Mouse (Mus musculus): ENCODE measurements around the gene Ddx28. TPM values are rescaled to one million over a fixed set of nuclear protein-coding genes. Genes with fewer than 3 reads are reported as not detected.

The Ddx28 gene
- 19.7 and 19.8 TPM in 2 replicates for polyA plus RNA-seq (2016; fragmentation: Nextera tagmentation; extraction: Ambion mirVana)

DNA sequence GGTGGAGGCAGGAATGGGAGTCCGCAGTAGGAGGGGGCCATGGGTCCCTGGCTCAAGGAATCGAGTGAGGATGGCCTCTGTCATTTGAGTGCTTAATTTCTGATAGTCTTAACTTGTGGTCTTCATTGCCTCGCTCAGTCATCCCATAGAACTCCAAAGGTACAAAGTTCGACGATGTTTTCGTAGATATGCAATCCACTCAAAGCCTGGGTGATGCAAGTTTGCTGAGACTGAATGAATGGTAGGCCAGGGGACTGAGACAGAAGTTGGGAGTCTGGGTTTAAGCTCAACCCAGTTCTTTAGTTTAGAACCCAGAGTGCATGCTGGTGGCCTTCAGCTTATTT is at the start of gene Ddx28:
TSS of gene Ddx28 (minus strand) at position 240 of the 344 bp plus-strand sequence.
- peaks cover 14% of the 10 kb centered on the region; the same call in 1 of the 2 replicates for H3K36me3 ChIP-seq
- 3% methylated on average over 6 of the region's 6 CpGs for WGBS
- H3K4me3 ChIP-seq, result peak within 1 kb of the TSS; percentile 98
- no peaks in the 10 kb centered on the region for H3K9me3 ChIP-seq
- H3K4me1 ChIP-seq, result peaks cover 19% of the 10 kb centered on the region
- peak within 1 kb of the TSS; percentile 65 for H3K27ac ChIP-seq (replicated peaks)
- no peaks in the 10 kb centered on the region for H3K27me3 ChIP-seq
- peak; percentile 41; the same call in 1 of the 2 replicates for ATAC-seq (ENCODE audit: low FRiP score, low read depth)
- peak within 1 kb of the TSS; percentile 92 for H3K9ac ChIP-seq (replicated peaks)
- H3K4me2 ChIP-seq (replicated peaks), result peak within 1 kb of the TSS; percentile 99

DNA sequence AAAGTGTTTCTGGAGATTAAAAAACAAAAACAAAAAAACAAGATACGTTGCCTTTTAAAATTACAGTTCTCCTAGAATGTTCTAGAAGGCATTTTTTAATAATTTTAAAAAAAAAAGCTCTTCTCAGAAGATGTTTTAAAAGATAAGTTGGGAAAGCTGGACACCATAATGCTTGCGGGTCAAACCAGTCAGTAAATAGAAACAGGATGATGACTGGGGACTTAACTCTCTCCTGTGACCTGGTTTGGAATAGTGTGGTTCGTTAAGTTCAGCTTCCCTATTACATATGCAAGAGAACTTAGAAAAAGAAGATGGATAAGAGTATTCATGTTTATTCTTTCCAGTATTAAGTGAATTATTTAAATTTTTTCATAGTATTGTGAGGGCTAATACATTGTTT is 48.8 kb upstream of the Ddx28 start:
- H3K9me3 ChIP-seq, result no peaks in the 10 kb centered on the region
- H3K4me3 ChIP-seq, result peak overlapping the region; percentile 86
- peak overlapping the region; percentile 83; the same call in 1 of the 2 replicates for H3K9ac ChIP-seq (replicated peaks)
- peak overlapping the region; percentile 58 for H3K4me2 ChIP-seq (replicated peaks)
- no peaks in the 10 kb centered on the region for H3K27me3 ChIP-seq
- no peaks in the 10 kb centered on the region for H3K36me3 ChIP-seq
- no peak for ATAC-seq (ENCODE audit: low FRiP score, low read depth)
- H3K27ac ChIP-seq (replicated peaks), result no peak overlapping the region
- peaks cover 28% of the 10 kb centered on the region for H3K4me1 ChIP-seq
- WGBS, result 11% methylated on average over 3 of the region's 3 CpGs

DNA sequence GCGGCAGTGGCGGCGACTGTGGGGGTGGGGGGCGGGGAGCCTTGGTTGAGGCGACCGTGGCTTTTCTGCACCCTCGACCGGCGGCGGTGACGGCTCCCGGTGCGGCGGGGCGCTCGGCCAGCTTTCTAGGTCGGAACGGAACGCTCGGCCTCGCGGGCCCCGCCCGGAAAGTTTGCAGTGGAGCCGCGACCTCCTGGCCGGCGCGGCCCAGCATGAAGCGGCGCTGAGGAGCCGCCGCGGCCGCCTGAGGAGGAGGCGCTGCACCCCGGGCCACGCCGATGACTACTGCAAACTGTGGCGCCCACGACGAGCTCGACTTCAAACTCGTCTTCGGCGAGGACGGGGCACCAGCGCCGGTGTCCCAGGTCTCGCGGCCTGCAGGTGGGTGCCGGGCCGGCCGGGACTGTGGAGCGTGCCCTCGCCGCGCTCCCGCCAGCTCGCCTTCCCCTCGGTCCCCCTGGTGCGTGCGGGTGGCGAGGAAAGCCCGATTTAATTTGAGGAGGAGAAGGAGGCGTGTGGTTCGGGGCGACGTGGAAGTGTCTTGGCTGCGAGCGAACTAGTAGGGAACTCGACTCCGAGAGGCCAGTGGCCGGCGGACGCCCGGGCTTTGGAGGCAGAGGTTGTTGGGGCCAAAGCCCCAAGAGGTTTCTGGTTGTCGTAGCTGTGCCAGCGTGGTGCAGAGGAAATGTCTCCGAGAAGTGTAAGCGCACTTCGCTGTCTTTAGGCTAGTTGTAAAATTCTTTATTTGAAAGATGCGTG is 48.1 kb upstream of the Ddx28 start:
- no peaks in the 10 kb centered on the region for H3K9me3 ChIP-seq
- under 1% methylated on average over 82 of the region's 83 CpGs for WGBS
- no peaks in the 10 kb centered on the region for H3K36me3 ChIP-seq
- peak overlapping the region; percentile 58 for H3K4me2 ChIP-seq (replicated peaks)
- H3K4me3 ChIP-seq, result peak overlapping the region; percentile 86
- peak overlapping the region; percentile 83 for H3K9ac ChIP-seq (replicated peaks)
- H3K27ac ChIP-seq (replicated peaks), result peak overlapping the region; percentile 92
- peaks cover 28% of the 10 kb centered on the region for H3K4me1 ChIP-seq
- peak; percentile 84 for ATAC-seq (ENCODE audit: low FRiP score, low read depth)
- no peaks in the 10 kb centered on the region for H3K27me3 ChIP-seq

DNA sequence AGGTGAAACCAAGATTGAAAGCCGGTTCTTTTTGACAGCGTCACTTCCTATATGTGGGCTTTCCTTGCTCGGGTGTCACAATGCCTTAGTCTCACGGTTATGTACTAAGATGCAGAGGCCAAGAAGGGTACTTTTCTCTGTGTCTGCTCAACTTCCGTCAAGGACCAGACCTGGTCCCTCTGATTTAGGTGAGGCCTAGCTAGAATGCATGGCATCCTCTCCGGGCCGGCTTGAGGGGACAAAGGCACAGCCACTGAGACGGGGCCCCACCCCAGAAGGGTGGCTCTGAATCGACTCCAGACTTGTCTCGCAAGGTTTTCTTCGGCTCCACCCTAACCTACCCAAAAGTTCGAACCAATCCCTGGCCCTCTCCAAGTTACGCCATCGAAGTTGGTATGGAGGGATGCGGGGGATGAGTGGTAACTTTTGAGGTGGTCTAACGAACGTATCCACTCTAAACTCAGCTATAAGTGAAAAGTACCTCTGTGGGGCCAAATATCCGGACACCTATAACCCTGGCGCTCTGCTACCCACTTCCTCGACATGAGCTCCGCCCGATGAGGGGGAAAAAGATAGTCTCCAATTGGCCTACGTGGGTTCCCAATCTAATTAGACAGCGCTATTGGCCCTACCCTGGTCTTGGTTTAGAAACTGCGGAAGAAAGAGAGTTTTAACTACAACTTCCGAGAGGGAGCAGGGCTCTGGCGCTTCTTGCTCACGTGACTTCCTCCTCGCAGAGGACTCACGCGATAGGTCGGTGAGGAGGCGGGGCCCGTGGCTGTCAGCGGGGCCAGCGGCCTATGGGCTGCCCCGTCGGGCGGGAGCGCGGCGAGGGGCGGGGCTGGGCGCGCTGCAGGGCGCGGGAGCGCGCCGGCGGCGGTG is 47.3 kb upstream of the Ddx28 start, which contains the start of gene Nfatc3:
TSS of gene Nfatc3 (plus strand) at position 110 of the 882 bp plus-strand sequence.
- H3K4me3 ChIP-seq, result peak within 1 kb of the TSS; percentile 86
- H3K9me3 ChIP-seq, result no peaks in the 10 kb centered on the region
- H3K4me1 ChIP-seq, result peaks cover 28% of the 10 kb centered on the region
- under 1% methylated on average over 52 of the region's 52 CpGs for WGBS
- peak within 1 kb of the TSS; percentile 83 for H3K9ac ChIP-seq (replicated peaks)
- H3K27me3 ChIP-seq, result no peaks in the 10 kb centered on the region
- H3K36me3 ChIP-seq, result 0 out of 2 replicates have a peak, but pooled peaks cover 6% of the 10 kb centered on the region
- H3K27ac ChIP-seq (replicated peaks), result peak within 1 kb of the TSS; percentile 92
- ATAC-seq (ENCODE audit: low FRiP score, low read depth), result peak; percentile 96
- H3K4me2 ChIP-seq (replicated peaks), result peak within 1 kb of the TSS; percentile 80

DNA sequence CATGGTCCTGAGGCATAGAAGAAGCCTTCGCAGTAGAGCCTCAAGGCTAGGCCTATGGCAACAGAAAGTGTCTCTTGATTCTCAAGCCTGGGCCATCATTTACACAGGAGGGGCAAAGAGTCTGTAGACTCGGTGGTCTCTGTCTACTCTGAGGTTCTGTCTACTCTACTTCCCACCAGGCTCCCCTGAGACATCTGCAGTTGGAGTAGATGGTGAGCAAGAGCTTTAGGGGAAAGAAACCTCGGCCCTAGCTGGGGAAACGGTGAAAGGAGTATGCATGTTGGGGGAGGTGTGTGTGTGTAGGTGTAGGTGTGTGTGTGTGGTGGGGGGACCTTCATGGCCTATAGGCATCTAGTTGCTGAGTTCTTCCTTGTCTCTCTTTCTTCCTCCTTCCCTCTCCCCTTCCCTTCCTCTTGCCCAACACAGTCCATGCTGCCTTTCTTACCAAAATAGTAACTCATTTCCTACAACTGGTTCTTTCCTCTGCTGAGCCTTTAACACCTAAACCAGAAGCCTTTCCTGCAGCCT is 44.8 kb upstream of the Ddx28 start:
- Histone ChIP-seq H3K36me3 (peaks cover 29% of the 10 kb centered on the region; the same call in 1 of the 2 replicates), H3K4me3 (no peak overlapping the region), H3K9me3 (no peaks in the 10 kb centered on the region), H3K4me2 (replicated peaks) (no peak overlapping the region), H3K27ac (replicated peaks) (no peak overlapping the region), H3K9ac (replicated peaks) (no peak overlapping the region), H3K4me1 (peaks cover 19% of the 10 kb centered on the region), H3K27me3 (no peaks in the 10 kb centered on the region)
- WGBS, result 93% methylated on average over 4 of the region's 4 CpGs
- no peak for ATAC-seq (ENCODE audit: low FRiP score, low read depth)

DNA sequence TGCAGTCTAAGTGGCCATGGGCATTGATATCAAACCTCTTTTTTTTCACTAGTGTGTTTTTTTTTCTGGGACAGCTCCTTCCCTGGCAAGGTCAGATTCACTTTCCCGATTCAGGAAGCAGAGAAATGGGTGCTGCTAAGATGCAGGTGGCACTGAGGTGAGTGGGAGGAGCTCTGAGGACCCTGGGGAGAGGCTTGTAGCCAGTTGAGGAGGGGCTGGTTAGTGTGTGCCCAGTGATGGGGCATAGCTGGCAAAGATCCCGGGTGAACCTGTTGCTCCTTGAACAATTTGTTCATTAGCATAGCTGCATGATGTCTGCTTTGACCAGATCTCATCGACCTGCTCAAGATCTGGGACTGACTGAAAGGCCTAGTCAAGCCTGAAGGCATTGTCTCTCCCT is 43.4 kb upstream of the Ddx28 start:
- peaks cover 8% of the 10 kb centered on the region for H3K4me1 ChIP-seq
- no peak overlapping the region for H3K9ac ChIP-seq (replicated peaks)
- no peaks in the 10 kb centered on the region for H3K9me3 ChIP-seq
- no peak overlapping the region for H3K4me2 ChIP-seq (replicated peaks)
- H3K27ac ChIP-seq (replicated peaks), result no peak overlapping the region
- peaks cover 41% of the 10 kb centered on the region for H3K36me3 ChIP-seq
- no peak for ATAC-seq (ENCODE audit: low FRiP score, low read depth)
- H3K27me3 ChIP-seq, result no peaks in the 10 kb centered on the region
- WGBS, result 61% methylated on average over 3 of the region's 3 CpGs
- no peak overlapping the region for H3K4me3 ChIP-seq

DNA sequence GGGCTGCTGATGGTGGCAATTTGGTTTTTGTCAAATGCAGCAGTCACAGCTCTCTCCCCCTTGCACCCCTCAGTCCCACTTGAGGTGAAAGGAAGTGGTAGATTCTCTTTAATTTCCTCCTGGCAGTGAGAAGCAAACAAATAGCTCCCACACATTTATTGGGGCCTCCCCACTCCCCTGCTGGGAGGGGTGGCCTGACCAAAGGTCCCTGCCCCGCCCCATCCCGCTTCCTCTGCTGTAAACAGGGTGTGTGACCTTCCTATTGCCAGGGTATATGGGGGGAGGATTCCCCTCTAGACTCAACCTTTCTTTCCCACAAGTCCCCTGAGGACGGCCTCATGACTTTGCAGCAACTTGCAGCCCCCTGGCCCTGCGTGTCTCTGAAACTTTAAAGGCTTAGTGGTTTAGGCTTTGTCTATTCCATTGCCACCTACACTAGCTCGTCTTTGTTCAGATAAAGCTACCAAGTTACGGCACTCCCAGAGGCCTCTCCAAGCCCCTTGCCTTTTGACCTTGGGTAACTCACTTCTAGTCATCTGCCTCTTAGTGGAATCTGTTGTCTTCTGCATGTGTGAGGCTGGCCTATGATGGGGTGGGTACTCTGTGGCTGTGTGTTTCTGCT is 42.6 kb upstream of the Ddx28 start:
- H3K4me2 ChIP-seq (replicated peaks), result no peak overlapping the region
- no peaks in the 10 kb centered on the region for H3K27me3 ChIP-seq
- peaks cover 41% of the 10 kb centered on the region for H3K36me3 ChIP-seq
- H3K27ac ChIP-seq (replicated peaks), result no peak overlapping the region
- H3K4me1 ChIP-seq, result peaks cover 8% of the 10 kb centered on the region
- H3K9me3 ChIP-seq, result no peaks in the 10 kb centered on the region
- H3K4me3 ChIP-seq, result no peak overlapping the region
- ATAC-seq (ENCODE audit: low FRiP score, low read depth), result no peak
- H3K9ac ChIP-seq (replicated peaks), result no peak overlapping the region
- 85% methylated on average over 6 of the region's 6 CpGs for WGBS

DNA sequence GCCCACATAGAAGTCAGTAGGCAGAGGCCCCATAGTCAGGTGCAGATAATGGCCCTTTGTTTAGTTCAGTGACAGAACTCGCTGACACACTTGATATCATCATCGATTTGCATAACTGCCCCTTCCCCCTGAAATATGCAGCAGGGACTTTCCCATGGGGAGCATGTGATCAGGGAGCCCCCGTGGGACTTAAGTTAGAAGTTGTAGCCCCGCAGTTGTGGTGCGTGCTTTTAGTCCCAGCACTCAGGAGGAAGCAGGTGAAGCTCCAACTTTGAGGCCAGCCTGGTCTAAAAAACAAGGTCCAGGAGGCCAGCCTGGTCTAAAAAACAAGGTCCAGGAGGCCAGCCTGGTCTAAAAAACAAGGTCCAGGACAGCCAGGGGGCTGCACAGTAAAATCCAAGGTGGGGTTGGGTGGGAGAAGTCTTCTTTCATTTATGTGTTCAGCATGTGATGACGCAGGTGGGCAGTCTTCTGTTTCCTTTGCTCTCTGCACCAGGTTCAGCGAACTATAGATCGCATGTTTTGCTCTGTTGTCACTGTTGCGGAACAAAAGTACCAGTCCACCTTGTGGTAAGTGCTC is 40.9 kb upstream of the Ddx28 start:
- no peak overlapping the region for H3K4me3 ChIP-seq
- no peaks in the 10 kb centered on the region for H3K9me3 ChIP-seq
- H3K9ac ChIP-seq (replicated peaks), result no peak overlapping the region
- no peak overlapping the region for H3K4me2 ChIP-seq (replicated peaks)
- no peaks in the 10 kb centered on the region for H3K27me3 ChIP-seq
- ATAC-seq (ENCODE audit: low FRiP score, low read depth), result no peak
- H3K4me1 ChIP-seq, result no peaks in the 10 kb centered on the region
- H3K27ac ChIP-seq (replicated peaks), result no peak overlapping the region
- H3K36me3 ChIP-seq, result peaks cover 44% of the 10 kb centered on the region
- WGBS, result 90% methylated on average over 9 of the region's 9 CpGs

DNA sequence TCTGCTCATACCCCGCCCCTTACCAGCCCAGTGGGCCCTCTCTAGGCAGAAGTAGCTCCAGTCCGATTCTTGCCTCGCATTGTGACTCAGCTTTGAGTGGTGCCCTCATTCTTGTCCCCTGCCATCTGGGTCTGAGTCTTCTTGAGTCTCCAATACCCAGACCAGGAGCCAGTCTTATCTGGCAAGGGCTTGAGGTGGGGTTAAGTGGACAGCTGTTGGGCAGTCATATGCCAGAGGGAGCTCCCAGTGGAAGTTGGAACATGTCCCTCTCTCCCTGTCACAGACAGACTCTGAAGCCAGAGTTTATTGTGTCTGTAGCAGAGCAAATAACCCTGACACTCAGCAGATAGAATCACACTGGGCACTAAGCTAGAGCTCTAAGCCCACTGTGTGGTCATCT is 39.4 kb upstream of the Ddx28 start:
- Histone ChIP-seq H3K9ac (replicated peaks) (no peak overlapping the region), H3K4me3 (no peak overlapping the region), H3K27ac (replicated peaks) (no peak overlapping the region), H3K4me1 (no peaks in the 10 kb centered on the region), H3K4me2 (replicated peaks) (no peak overlapping the region), H3K36me3 (peaks cover 47% of the 10 kb centered on the region), H3K9me3 (no peaks in the 10 kb centered on the region), H3K27me3 (no peaks in the 10 kb centered on the region)
- no peak for ATAC-seq (ENCODE audit: low FRiP score, low read depth)
- WGBS, result 88% methylated on average over 3 of the region's 3 CpGs

DNA sequence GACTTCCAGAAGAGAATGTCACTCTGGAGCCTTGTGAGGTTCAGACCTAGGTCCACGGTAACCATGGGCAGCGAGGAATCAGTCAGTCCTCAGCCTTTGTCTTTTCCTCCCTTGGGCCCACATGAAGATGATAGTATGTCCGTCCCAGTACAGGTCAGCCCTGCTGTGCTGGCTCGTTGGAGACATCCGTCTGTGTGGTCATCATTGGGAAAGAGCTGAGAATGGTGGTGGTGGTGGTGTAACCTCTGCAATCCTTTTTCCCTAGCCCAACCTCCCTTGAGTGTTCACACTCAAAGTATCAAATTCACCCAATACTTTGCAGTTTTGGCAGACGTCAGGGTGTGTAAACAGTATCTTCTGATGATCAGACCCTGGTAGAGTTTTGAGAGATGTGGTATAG is 38.2 kb upstream of the Ddx28 start:
- Histone ChIP-seq H3K27ac (replicated peaks) (no peak overlapping the region), H3K27me3 (no peaks in the 10 kb centered on the region), H3K9ac (replicated peaks) (no peak overlapping the region), H3K4me1 (no peaks in the 10 kb centered on the region), H3K4me3 (no peak overlapping the region), H3K4me2 (replicated peaks) (no peak overlapping the region), H3K9me3 (no peaks in the 10 kb centered on the region), H3K36me3 (peaks cover 47% of the 10 kb centered on the region)
- no peak for ATAC-seq (ENCODE audit: low FRiP score, low read depth)
- WGBS, result 93% methylated on average over 6 of the region's 6 CpGs

DNA sequence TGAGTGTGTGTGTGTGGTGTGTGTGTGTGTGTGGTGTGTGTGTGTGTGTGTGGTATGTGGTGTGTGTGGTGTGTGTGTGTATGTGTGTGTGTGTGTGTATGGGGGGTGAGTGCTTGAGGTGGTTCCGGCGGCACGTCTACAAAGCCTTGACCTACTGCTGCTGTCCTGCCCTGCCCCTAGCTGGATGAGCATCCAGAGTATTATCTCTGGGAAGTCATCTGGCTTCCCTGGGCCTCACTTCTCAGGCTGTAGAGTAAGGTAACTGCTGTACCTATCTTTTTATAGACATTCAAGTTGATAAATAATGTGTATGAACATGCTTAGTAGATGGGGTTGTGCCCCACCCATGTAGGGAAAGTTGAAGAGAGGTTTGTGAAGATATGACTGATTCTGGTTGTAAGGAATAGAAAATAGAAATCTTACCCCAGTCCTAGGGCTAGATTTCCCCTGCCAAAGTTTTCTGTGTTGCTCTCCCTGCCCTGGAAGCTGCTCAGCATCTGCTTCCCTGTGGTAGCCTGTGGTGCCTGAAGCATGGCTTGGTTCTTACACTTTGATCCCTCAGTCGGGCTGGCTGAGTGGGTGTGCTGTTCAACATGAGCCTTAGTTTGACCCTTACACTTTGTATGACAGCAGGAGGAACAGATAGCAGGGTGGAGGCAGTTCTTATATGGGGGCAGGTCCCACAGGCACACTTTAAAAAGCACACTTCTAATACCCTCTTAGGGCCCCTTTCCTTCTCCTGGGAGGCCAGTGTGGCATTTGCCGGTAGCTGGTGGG is 36.4 kb upstream of the Ddx28 start:
- WGBS, result 89% methylated on average over 5 of the region's 5 CpGs

More for the DNA sequence above, 36.4 kb upstream of the Ddx28 start:
- no peaks in the 10 kb centered on the region for H3K4me1 ChIP-seq
- no peak overlapping the region for H3K9ac ChIP-seq (replicated peaks)
- H3K9me3 ChIP-seq, result no peaks in the 10 kb centered on the region
- H3K27ac ChIP-seq (replicated peaks), result no peak overlapping the region
- no peak for ATAC-seq (ENCODE audit: low FRiP score, low read depth)
- peaks cover 33% of the 10 kb centered on the region for H3K36me3 ChIP-seq
- H3K4me3 ChIP-seq, result no peak overlapping the region
- no peak overlapping the region for H3K4me2 ChIP-seq (replicated peaks)
- H3K27me3 ChIP-seq, result no peaks in the 10 kb centered on the region

Measured in midbrain, embryonic 12.5 days (tissue).